Mouse (Mus musculus) right cerebral cortex, postnatal 10 days (tissue): ENCODE data around the gene Spo11.

Experiments
- DNase-seq, 2 experiments: peaks; one replicate each; pipeline ENCODE4 v3.0.0; 2021; ENCODE audit warnings: low spot score in 2 of 2

The Spo11 gene

GRCm38 (mm10) chr2:172959006-172959768, 18.3 kb upstream of the Spo11 start:
- no peak for DNase-seq

DNA sequence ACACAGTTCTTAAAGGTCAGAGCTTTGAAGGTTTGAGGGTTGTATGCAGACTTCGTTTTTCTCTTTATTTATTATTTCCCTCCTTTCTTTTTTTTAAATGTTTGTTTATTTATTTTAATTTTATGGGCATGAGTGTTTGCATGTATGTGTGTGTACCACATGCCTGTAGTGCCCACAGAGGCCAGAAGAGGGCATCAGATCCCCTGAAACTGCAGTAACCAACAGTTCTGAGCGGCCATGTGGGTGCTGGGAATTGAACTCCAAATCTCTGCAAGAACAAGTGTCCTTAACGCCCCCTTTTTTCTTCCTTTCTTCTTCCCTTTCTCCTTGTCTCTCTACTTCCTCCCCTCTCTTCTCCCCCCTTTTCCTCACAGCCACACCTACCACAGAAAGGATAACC, 17.1 kb upstream of the Spo11 start:
- DNase-seq = no peak

- no peak for DNase-seq
Measured at GRCm38 (mm10) chr2:172961211-172961610, 16.3 kb upstream of the Spo11 start.

DNA sequence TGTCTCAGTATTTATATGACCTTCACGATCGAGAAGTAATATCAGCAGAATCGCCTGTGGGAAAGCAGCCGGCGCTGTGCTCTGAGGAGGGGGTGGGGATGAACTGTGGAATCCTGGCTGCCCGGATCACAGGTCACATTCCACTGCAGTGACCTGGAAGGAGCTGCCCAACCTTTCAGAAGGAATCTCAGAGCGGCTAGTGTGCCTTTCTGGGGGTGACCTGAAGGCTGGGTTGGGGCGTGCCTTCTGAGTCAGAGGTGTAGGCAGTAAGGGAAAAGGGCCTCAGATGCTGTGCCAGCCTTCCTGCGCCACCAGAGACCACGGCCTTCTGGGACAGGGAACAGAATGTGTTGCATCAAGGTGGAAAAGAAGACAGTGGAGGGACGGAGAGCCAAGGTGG, 12.3 kb upstream of the Spo11 start:
- no peak for DNase-seq

- DNase-seq = no peak
Measured at GRCm38 (mm10) chr2:172966480-172966879, 11.0 kb upstream of the Spo11 start.

- DNase-seq = no peak
Measured at GRCm38 (mm10) chr2:172971865-172972264, 5.6 kb upstream of the Spo11 start.

- DNase-seq = no peak
Measured at GRCm38 (mm10) chr2:172973806-172974565, 3.5 kb upstream of the Spo11 start.

DNA sequence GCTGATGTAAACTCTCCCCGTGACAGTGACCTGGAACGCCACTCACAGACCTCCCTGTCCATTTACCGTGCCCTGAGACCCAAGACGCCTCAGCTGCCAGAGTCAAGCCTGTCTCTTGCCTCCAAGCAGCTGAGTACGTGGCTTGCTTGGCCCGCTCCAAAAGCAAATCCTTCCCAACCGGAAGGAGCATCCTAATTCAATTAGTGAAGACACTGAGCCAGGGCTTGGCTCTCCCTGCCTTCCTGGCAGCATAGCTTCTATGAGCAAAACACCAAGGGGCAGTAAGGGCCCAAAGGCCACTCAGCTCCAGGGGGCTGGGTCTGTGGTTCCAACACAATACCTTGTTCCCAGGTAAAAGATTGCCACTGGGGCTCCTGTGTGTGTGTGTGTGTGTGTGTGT, 2.8 kb upstream of the Spo11 start:
- no peak for DNase-seq

DNA sequence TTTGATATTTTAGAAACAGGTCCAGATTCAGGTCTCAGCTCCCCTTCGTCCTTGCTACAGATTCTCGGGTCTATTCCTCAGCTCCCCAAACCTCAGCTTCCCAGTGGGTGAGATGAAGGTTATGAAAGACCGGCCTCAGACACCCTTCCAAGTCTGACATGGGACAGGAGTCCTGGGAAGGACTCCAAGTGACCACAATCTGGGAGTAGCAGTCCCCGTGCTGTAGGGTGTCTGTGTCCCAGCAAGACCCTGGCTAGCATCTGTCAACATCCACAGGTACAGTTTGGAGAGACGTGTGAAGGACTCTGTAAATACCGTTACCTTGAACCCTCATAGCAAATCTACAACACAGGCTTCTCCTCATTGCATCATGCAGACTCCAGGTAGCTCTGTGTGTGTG, 2.3 kb upstream of the Spo11 start:
- no peak for DNase-seq

DNA sequence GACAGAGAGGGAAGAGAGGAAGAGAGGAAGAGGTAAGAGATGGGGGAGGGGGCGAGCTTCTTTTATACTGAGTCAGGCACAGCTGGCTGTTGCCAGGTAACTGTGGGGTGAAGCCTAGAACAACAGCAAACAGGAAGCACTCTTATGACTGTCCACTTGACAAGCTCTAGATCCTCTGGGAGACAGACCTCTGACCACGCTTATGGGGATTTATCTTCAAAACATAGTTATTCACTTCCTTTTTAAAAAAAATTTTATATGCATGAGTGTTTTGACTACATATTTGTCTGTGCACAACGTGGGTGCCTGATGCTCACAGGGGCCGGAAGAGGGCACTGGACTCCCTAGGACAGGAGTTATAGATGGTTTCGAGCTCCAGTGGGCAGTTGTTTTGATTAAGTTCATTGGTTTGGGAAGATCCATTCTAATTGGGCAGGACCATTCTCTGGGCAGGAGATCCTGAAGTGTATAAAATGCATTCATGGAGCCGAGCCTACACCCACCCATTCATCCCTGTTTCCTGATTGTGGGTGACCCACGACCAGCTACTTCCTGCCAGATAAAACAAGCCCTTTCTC, 750 bp upstream of the Spo11 start:
- DNase-seq = no peak

DNA sequence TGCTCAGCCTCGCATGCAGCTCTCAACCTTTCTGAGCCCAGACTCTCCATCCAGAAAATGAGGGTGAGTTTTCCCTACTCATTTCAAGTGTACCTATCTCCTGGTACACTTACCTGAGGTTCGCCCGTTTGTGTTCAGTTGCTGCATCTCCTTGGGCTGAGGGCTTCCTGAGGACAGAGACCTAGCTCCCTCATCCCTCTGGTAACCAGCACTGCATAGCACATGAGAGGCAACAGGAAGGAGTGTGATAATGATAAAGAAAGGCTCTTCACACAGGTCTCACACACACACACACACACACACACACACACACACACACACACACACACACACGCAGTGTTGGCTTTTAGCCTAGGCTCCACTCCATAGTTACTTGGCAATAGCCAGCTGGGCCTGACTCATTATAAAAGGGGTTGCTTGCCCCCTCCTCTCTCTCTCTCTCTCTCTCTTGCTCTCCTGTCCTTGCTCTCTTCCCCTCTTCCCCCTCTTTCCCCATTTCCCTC, 682 bp downstream of the Spo11 start:
- no peak for DNase-seq

- DNase-seq = peak in 1 of 2 experiments; percentile 27
Measured at GRCm38 (mm10) chr2:172979666-172980345, 2.3 kb downstream of the Spo11 start.

- DNase-seq = no peak
Measured at GRCm38 (mm10) chr2:172982776-172983561, 5.5 kb downstream of the Spo11 start.

DNA sequence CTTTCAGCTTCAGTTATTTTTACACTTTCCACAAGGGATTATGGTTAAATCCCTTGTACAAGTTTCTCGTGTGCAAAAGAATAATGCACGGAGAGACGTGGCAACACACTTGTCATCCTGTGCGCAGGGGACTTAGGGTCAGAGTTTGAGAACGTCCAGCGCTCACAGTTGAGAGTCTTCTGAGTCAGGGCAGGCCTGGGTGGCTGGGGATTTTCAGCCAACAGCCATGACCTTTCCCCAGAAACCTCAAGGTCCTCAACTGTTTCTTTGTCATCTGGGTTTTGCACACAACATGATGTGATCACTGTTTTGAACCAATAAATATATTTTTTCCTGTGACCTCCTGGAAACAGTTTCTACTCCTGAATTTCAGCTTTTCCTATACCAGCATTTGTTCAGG, 12.7 kb downstream of the Spo11 start:
- no peak for DNase-seq

DNA sequence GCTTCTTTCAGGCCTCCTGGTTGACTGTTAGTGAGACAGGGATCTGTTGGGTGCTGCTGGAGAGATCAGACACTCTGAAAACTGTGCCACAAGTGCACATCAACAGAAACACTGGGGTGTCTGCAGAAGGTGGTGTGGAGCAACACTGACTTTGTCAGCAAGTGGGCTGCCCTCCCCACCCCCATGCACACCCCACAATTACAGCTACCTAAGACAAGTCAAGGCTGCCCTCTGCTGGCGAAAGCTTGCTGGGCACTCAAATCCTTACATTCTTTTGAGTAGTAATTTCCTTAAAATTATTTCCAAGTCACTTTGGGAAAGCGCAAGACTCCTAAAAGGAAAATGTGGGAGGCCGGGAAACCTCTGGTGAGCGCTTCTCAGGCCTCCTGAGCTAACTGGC, 18.7 kb downstream of the Spo11 start:
- peak; percentile 82 to 86 for DNase-seq

GRCm38 (mm10) chr2:172997748-172998147, 20.2 kb downstream of the Spo11 start:
- DNase-seq = no peak

DNA sequence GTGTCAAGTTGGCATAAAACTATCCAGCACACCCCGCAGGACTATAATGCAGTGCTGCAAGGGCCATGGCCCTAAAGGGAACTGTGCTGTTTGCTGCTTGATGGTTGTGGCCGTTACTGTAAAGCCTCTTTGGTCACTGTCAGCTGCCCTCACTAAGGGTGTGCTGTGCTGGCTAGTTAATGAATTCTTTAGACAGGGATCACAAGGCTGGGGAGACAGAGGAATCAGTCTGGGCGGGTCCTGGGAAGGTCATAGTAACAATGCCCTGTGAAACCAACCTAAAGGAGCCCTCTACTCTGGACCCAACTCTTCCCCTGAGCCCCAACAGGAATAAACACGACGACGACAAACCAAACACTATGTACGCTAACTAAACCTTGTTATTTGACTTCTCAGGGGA, 21.0 kb downstream of the Spo11 start:
- DNase-seq = no peak

DNA sequence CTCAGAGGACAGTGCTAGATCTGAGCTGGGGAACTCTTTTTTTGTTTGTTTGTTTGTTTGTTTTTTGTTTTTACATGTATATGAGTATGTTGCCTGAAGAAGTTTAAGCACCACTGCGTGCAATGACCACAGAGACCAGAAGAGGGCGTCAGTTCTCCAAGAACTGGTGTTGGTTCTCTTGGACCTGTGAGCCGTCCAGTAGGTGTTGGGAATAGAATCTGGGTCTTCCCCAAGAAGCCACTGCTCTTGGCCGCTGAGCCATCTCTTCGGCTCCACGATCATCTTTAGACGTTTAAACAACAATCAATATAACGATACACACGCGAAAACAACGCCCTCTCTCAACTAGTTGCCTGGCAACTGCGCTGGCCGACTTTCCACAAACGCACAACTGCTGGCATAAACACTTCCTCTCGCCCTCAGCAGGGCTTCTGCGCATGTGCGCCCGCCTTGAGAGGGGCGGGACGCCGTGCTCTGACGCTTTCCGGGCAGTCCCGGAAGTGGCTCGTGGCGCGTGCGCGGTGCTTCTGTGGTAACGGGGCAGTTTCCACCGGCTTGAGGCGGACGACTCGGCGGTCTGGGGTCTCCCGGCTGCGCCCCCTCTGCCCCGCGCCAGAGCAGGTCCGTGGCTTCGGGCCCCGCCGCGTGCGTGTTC, 22.3 kb downstream of the Spo11 start, which contains the start of gene Rae1:
Gene Rae1, plus strand, starts transcription at position 488 of the 655 bp plus-strand sequence.
- peak; percentile 98 to 99 for DNase-seq

DNA sequence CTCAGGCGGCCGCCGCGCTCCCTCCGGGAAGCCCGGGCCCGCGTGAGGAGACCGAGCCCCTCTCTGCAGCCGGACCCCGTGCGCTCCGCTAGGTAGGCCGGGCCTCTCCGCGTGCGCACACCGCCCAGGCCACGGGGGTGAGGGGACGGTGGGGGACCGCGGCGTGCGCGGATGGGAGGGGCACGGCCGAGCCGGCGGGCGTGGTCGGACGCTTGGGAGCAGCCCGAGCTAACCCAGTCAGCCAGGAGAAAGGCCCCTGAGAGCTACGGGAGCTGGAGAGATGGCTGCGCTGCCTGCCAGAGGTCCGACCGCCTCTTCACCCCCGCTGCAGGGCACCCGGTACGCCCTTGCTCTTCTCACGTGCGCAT, 22.8 kb downstream of the Spo11 start:
- DNase-seq = peak in 1 of 2 experiments; percentile 65

DNA sequence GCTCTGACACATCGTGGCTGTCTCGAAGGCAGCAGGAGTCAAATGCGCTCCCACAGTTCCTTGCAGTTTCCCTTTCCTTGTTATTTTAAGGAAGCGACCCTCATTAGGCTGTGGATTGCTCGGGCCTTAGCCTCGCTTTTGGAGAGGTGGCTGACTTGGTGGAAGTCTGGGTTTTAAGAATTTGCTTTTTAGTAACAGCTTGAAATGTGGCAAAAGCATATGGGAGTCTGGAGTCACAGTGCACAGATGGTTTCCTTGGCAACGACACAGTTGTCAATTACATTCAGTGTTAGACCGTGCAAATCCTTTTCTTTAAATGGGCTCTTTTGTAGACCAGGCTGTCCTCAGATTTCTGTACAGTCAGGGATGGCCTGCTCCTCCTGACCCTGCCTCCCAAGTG, 23.4 kb downstream of the Spo11 start:
- DNase-seq = peak in 1 of 2 experiments; percentile 74

DNA sequence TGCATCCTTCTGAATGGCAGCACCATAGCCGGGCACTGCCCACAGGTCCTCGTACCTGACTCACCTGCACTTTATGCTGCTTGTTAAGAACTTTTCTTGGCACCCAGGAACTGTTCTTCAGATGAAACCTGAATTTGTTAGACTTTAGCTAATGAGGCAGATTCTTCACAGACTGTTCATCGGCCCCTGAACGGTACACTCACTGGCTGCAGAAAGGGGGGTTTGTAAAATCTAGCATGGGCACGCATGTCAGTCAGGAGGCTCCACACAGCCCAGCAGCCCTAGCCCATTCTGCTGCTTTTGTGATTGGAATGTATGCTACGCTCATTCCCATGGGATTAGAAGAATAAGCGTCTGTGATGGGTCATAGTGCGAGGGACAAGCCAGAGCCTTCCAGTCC, 26.2 kb downstream of the Spo11 start:
- no peak for DNase-seq
